Mouse (Mus musculus) bone marrow macrophage, adult 2 months (primary cell): ENCODE measurements around the gene Tpk1.

Experiments used
- CTCF ChIP-seq: IDR thresholded peaks from 2 replicates; pipeline ENCODE4 v1.5.1; 2012; ENCODE audit warnings: low read depth, mild to moderate bottlenecking, low read length, moderate library complexity
- POLR2A ChIP-seq: IDR thresholded peaks from 2 replicates; pipeline ENCODE4 v1.6.1; 2012; ENCODE audit warnings: mild to moderate bottlenecking, low read depth, low read length, borderline replicate concordance

DNA sequence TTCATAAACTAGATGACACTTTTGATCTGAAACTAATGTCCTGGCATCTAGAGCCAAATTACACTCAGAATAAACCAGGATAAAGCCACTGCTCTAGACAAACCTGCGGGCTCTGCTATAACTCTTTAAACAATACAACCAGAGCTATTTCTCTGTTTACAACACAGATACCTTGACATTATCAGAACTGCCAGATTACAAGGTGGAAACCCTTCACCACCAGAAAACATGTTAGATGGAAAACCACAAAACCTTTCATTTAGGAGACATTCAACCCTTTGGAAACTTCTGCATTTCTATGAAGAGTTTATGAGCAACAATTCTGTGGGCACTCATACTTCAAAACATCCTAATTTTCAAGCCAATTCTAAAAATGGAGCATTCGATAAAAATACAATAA lies 20.4 kb downstream of the Tpk1 start:
- TF ChIP-seq CTCF (no peak), POLR2A (no peak)
